Mouse (Mus musculus) embryonic stem cell, embryonic (primary cell): ENCODE data around the gene Cep70.

Source experiments
- CTCF ChIA-PET, 4 experiments: fragments of 300-600 bp in 2 of 4; fragments of 350-600 bp in 2 of 4; sonication (Branson Sonifier 250); formaldehyde crosslinking; loops; one replicate each; lab custom pipeline; 2022; ENCODE audit warnings: inconsistent platforms in 2 of 4; lab: Charles Lee
- POLR2A ChIA-PET, 4 experiments: fragments of 300-600 bp in 2 of 4; fragments of 350-600 bp in 2 of 4; sonication (Branson Sonifier 250); formaldehyde crosslinking; loops; one replicate each; lab custom pipeline; 2022; ENCODE audit warnings: antibody characterized with exemption in 4 of 4, inconsistent platforms in 1 of 4; lab: Charles Lee

The Cep70 gene

GRCm38 (mm10) chr9:99341600-99341999, 98.4 kb downstream of the Cep70 start:
- ChIA-PET POLR2A (interaction anchor here in 2 of 4 experiments (0.5 to 1.0 kb wide), 3 partner anchors 17 to 284 kb away, joined by 3 read pairs; partner anchors contain the start of gene Esyt3 (in 1 of the 2)), CTCF (interaction anchor here in 2 of 4 experiments (1.0 to 1.2 kb wide), 2 partner anchors 10 to 109 kb away, joined by 3 to 4 read pairs; no protein-coding TSS in a partner anchor)

- POLR2A ChIA-PET = interaction anchor here in 3 of 4 experiments (0.6 to 2.0 kb wide), 8 partner anchors 10 to 197 kb away, joined by 3 to 6 read pairs (median 4); partner anchors contain the start of genes Esyt3 (in 2 of the 3) and Cep70 (in 1 of the 3)
- CTCF ChIA-PET = interaction anchor here in 2 of 4 experiments (0.5 to 1.5 kb wide), 3 partner anchors 11 to 280 kb away, joined by 3 to 4 read pairs (median 3); no protein-coding TSS in a partner anchor
These were observed 102.2 kb downstream of the Cep70 start for GRCm38 (mm10) chr9:99345351-99345792.
